Mouse (Mus musculus) heart, adult 2 months (tissue): ENCODE results near the gene Gm20521. TPM values are rescaled to one million over a fixed set of nuclear protein-coding genes. Genes with fewer than 3 reads are reported as not detected.

Experiments used
- DNase-seq, 2 experiments: peaks; one replicate each; pipeline ENCODE4 v3.0.0; 2021
- H3K27ac ChIP-seq: fragments of 200-600 bp; 2 replicates; pipeline ENCODE4 v1.8.1; 2022
- H3K27me3 ChIP-seq: fragments of 200-500 bp; 2 replicates; pipeline ENCODE4 v1.6.1; 2012; ENCODE audit warnings: mild to moderate bottlenecking, low read length, inconsistent platforms, mixed read lengths; ENCODE audit not compliant: control insufficient read depth, insufficient read depth
- H3K36me3 ChIP-seq: fragments of 200-500 bp; 2 replicates; pipeline ENCODE4 v1.6.1; 2012; ENCODE audit warnings: low read length, inconsistent platforms; ENCODE audit not compliant: control insufficient read depth, insufficient read depth
- H3K4me1 ChIP-seq: fragments of 200-500 bp; 2 replicates; pipeline ENCODE4 v1.6.1; 2011; ENCODE audit warnings: low read length; ENCODE audit not compliant: control insufficient read depth, insufficient read depth
- H3K4me3 ChIP-seq: fragments of 200-600 bp; 2 replicates; pipeline ENCODE4 v1.8.1; 2022
- H3K79me2 ChIP-seq: fragments of 200-500 bp; replicated peaks from 2 replicates; pipeline ENCODE4 v1.6.1; 2012; ENCODE audit warnings: mild to moderate bottlenecking, inconsistent platforms, low read length, moderate library complexity, mixed read lengths; ENCODE audit not compliant: control insufficient read depth, insufficient read depth
- H3K9ac ChIP-seq: fragments of 200-500 bp; 2 replicates; pipeline ENCODE4 v1.6.1; 2012; ENCODE audit warnings: low read depth, mild to moderate bottlenecking, control low read depth, inconsistent platforms, low read length, mixed read lengths
- CTCF ChIP-seq: fragments of 200-600 bp; IDR thresholded peaks from 2 replicates; pipeline ENCODE4 v1.8.1; 2022; ENCODE audit warnings: antibody characterized with exemption, mild to moderate bottlenecking, moderate library complexity
- EP300 ChIP-seq: fragments of 200-500 bp; IDR thresholded peaks from 2 replicates; pipeline ENCODE4 v1.6.1; 2011; ENCODE audit warnings: low read depth, low read length, control low read depth; ENCODE audit not compliant: insufficient read depth
- POLR2A ChIP-seq: fragments of 200-500 bp; IDR thresholded peaks from 2 replicates; pipeline ENCODE4 v1.6.1; 2011; ENCODE audit warnings: mild to moderate bottlenecking, low read depth, low read length, control low read depth; ENCODE audit not compliant: insufficient read depth
- WGBS: fragments of 180-500 bp; shearing (Covaris S2); methylation state at CpG from one replicate; pipeline ENCODE4 v1.1.7; 2018; 5-methylcytosine and 5-hydroxymethylcytosine counted together
- intact Hi-C: fragments of 180-260 bp; cut with DNase I; formaldehyde crosslinking; loops from one replicate; pipeline ENCODE4 v1.15.1; 2025
- polyA plus RNA-seq: library from polyadenylated mRNA; depleted of rRNA; stranded (reverse); fragments of >200 nt; gene quantifications from 2 replicates; pipeline ENCODE4 v1.2.3, GENCODE M21; 2012
- total RNA-seq, 2 experiments: library from RNA; stranded (reverse); gene quantifications; 2 replicates each; pipeline ENCODE4 v1.2.3; 2021

The Gm20521 gene
- total and polyA plus RNA-seq, 3 experiments, result 3.2 to 6.1 TPM; not detected in 1

GRCm38 (mm10) chr14:54894296-54895151, 11.3 kb downstream of the Gm20521 start:
- H3K27ac ChIP-seq, result peak overlapping the region; percentile 85
- DNase-seq, result no peak
- H3K4me3 ChIP-seq, result peak overlapping the region; percentile 91
- peaks cover 3% of the 10 kb centered on the region; the same call in 1 of the 2 replicates for H3K4me1 ChIP-seq
- peaks cover 2% of the 10 kb centered on the region for H3K79me2 ChIP-seq
- peaks cover 14% of the 10 kb centered on the region for H3K36me3 ChIP-seq
- no peaks in the 10 kb centered on the region for H3K27me3 ChIP-seq
- intact Hi-C loops, result no loop called here
- TF ChIP-seq CTCF (no peak), EP300 (no peak), POLR2A (0 out of 2 replicates have a peak, but pooled peaks have one; percentile 18)
- H3K9ac ChIP-seq, result peak overlapping the region; percentile 92
- under 1% methylated on average over 54 of the region's 54 CpGs for WGBS

GRCm38 (mm10) chr14:54897445-54897844, 14.2 kb downstream of the Gm20521 start:
- Histone ChIP-seq H3K27me3 (no peaks in the 10 kb centered on the region), H3K4me1 (peaks cover 4% of the 10 kb centered on the region), H3K79me2 (peaks cover 2% of the 10 kb centered on the region), H3K4me3 (no peak overlapping the region), H3K9ac (no peak overlapping the region), H3K36me3 (peaks cover 14% of the 10 kb centered on the region), H3K27ac (no peak overlapping the region)
- TF ChIP-seq POLR2A, result no peak
- no peak for TF ChIP-seq EP300
- TF ChIP-seq CTCF, result no peak
- DNase-seq, result no peak
- intact Hi-C loops, result no loop called here
- WGBS, result 32% methylated on average over 2 of the region's 2 CpGs

- TF ChIP-seq CTCF (peak; percentile 92), POLR2A (0 out of 2 replicates have a peak, but pooled peaks have one; percentile 29), EP300 (no peak)
- H3K27me3 ChIP-seq, result no peaks in the 10 kb centered on the region
- intact Hi-C loops, result loop anchor here (1.0 to 2.0 kb wide), 3 partner anchors 16 to 114 kb away; partner anchors contain the start of gene Ngdn
- no peak overlapping the region; the same call in 1 of the 2 replicates for H3K9ac ChIP-seq
- WGBS, result 1% methylated on average over 3 of the region's 3 CpGs
- no peak overlapping the region for H3K27ac ChIP-seq
- H3K36me3 ChIP-seq, result peaks cover 7% of the 10 kb centered on the region
- no peak overlapping the region for H3K4me3 ChIP-seq
- H3K79me2 ChIP-seq, result no peaks in the 10 kb centered on the region
- H3K4me1 ChIP-seq, result peaks cover 1% of the 10 kb centered on the region
- DNase-seq, result peak in 1 of 2 experiments; percentile 56
Observed at GRCm38 (mm10) chr14:54900383-54900782, 17.1 kb downstream of the Gm20521 start.

GRCm38 (mm10) chr14:54903641-54904040, 20.4 kb downstream of the Gm20521 start:
- Histone ChIP-seq H3K79me2 (no peaks in the 10 kb centered on the region), H3K9ac (no peak overlapping the region), H3K36me3 (no peaks in the 10 kb centered on the region), H3K4me1 (peaks cover 1% of the 10 kb centered on the region), H3K4me3 (no peak overlapping the region), H3K27ac (no peak overlapping the region), H3K27me3 (no peaks in the 10 kb centered on the region)
- DNase-seq, result no peak
- TF ChIP-seq POLR2A (no peak), EP300 (no peak)
- intact Hi-C loops, result no loop called here
- 95% methylated on average over 4 of the region's 4 CpGs for WGBS

GRCm38 (mm10) chr14:54908682-54909081, 25.4 kb downstream of the Gm20521 start:
- Histone ChIP-seq H3K4me1 (peaks cover 5% of the 10 kb centered on the region), H3K9ac (no peak overlapping the region), H3K79me2 (no peaks in the 10 kb centered on the region), H3K27ac (no peak overlapping the region), H3K27me3 (peaks cover 3% of the 10 kb centered on the region; the same call in 1 of the 2 replicates), H3K4me3 (no peak overlapping the region), H3K36me3 (no peaks in the 10 kb centered on the region)
- no peak for TF ChIP-seq CTCF
- no peak for TF ChIP-seq EP300
- TF ChIP-seq POLR2A, result no peak
- no peak for DNase-seq
- intact Hi-C loops, result no loop called here
- 57% methylated on average over 7 of the region's 7 CpGs for WGBS
